Mouse (Mus musculus) lung, postnatal 0 days (tissue): ENCODE data around the gene Dusp15. TPM values are rescaled to one million over a fixed set of nuclear protein-coding genes. Genes with fewer than 3 reads are reported as not detected.

Experiments used
- ATAC-seq: fragments of 200-750 bp; cut with Nextera tagmentation; 2 replicates; pipeline ENCODE4 v1.8.0; 2017; ENCODE audit warnings: moderate library complexity
- DNase-seq: peaks from one replicate; pipeline ENCODE4 v3.0.0-alpha.2; 2016; ENCODE audit warnings: low spot score
- H3K27ac ChIP-seq: fragments of 300-500 bp; sonication (generic); 2 replicates; pipeline ENCODE4 v1.5.1; 2014; ENCODE audit warnings: antibody characterized with exemption, mild to moderate bottlenecking, low read length, mixed read lengths
- H3K27me3 ChIP-seq: fragments of 300-500 bp; sonication (generic); replicated peaks from 2 replicates; pipeline ENCODE4 v1.6.1; 2014; ENCODE audit warnings: low read length, mixed read lengths; ENCODE audit not compliant: insufficient read depth
- H3K36me3 ChIP-seq: fragments of 300-500 bp; sonication (generic); 2 replicates; pipeline ENCODE4 v1.6.1; 2014; ENCODE audit warnings: low read length, mixed read lengths; ENCODE audit not compliant: insufficient read depth
- H3K4me1 ChIP-seq: fragments of 300-500 bp; sonication (generic); 2 replicates; pipeline ENCODE4 v1.6.1; 2014; ENCODE audit warnings: antibody characterized with exemption, low read depth, low read length, mixed read lengths; ENCODE audit not compliant: insufficient read depth
- H3K4me2 ChIP-seq: fragments of 300-500 bp; sonication (generic); replicated peaks from 2 replicates; pipeline ENCODE4 v1.6.1; 2014; ENCODE audit warnings: low read depth, mild to moderate bottlenecking, low read length, moderate library complexity, mixed read lengths
- H3K4me3 ChIP-seq: fragments of 300-500 bp; sonication (generic); 2 replicates; pipeline ENCODE4 v1.5.1; 2014; ENCODE audit warnings: low read depth, low read length
- H3K9ac ChIP-seq: fragments of 300-500 bp; sonication (generic); replicated peaks from 2 replicates; pipeline ENCODE4 v1.6.1; 2014; ENCODE audit warnings: low read depth, mild to moderate bottlenecking
- H3K9me3 ChIP-seq: fragments of 300-500 bp; sonication (generic); 2 replicates; pipeline ENCODE4 v1.6.1; 2016; ENCODE audit warnings: low read length, mixed read lengths
- CTCF ChIP-seq: IDR thresholded peaks from 2 replicates; pipeline ENCODE4 v1.5.1; 2016; ENCODE audit warnings: antibody characterized with exemption, mild to moderate bottlenecking
- EP300 ChIP-seq: IDR thresholded peaks from 2 replicates; pipeline ENCODE4 v1.6.1; 2016; ENCODE audit warnings: antibody characterized with exemption, mild to moderate bottlenecking, control low read depth
- WGBS: fragments of 180-500 bp; shearing (Covaris S2); extraction: QIAGEN DNeasy Blood & Tissue Kit; methylation state at CpG from one replicate; pipeline ENCODE4 v1.1.7; 2014; 5-methylcytosine and 5-hydroxymethylcytosine counted together
- polyA plus RNA-seq: library from polyadenylated mRNA; unstranded; fragments of >200 nt; fragmentation: Nextera tagmentation; extraction: Ambion mirVana; gene quantifications from 2 replicates; pipeline ENCODE4 v1.2.1, GENCODE M21; 2015

Gene Dusp15
- polyA plus RNA-seq: not detected in 2 replicates

DNA sequence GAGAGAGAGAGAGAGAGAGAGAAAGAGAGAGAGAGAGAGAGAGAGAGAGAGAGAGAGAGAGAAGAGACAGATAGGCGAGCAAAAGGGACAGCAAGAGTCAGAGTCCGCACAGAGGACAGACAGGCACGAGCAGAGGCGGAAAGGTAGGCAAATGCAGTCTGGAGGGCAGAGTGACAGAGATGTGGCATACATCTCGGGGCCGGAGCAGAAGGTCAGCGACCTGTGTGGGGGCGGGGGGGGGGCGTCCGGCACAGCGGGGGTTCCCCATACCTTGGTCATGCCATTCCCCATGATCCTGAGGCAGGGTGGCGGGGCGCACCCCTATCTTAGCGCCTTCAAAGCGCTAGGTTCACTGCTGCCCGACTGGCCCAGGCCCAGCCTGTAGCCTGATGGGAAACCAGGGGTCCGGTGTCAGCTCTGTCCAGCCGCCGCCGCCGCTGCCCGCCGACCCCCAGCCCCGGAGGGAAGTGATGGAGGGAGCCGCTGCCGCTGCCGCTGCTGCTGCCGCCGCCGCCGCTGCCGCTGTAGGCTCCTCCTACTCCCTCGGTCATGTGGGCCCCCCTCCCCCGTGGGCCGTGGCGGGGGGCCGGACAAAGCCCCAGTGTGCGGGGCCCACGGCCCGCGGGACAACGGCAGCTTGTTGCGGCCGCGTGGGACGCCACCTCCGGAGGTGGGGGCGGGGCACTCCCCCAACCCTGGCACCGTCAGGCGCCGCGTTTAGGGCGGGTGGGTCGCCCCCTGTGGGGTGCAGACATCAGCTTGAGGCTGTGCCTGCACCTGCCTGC lies at the start of gene Dusp15:
TSS of gene Dusp15 (minus strand) at position 634 of the 785 bp plus-strand sequence.
- Histone ChIP-seq H3K9me3 (no peaks in the 10 kb centered on the region), H3K4me1 (peaks cover 5% of the 10 kb centered on the region; the same call in 1 of the 2 replicates), H3K4me3 (peak within 1 kb of the TSS; percentile 45), H3K9ac (0 out of 2 replicates have a peak within 1 kb of the TSS, but pooled peaks have one; percentile 19), H3K27ac (no peak within 1 kb of the TSS), H3K27me3 (peaks cover 19% of the 10 kb centered on the region), H3K36me3 (no peaks in the 10 kb centered on the region), H3K4me2 (peak within 1 kb of the TSS; percentile 93)
- peak; percentile 49 for ATAC-seq
- DNase-seq: no peak
- TF ChIP-seq EP300: no peak
- under 1% methylated on average over 36 of the region's 54 CpGs for WGBS

DNA sequence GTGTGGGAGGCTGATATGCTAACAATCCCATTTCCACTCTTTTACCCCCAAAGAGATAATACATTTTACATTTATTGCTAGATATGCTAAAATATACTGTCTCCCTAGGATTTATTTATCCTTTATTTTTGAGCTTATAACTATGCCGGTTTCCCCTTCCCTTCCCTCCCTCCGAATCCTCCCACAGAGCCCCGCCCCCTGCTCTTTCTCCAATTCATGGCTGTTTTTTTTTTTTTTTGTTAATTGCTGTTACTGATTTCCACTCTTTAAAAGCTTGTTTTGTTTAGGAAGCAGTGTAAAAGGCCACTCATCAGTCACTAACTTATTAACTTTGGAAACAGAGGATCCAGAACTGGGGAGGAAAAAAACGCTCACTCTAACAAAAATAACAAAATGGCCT lies 45.5 kb upstream of the Dusp15 start:
- Histone ChIP-seq H3K4me1 (no peaks in the 10 kb centered on the region), H3K27ac (no peak overlapping the region), H3K4me3 (no peak overlapping the region), H3K9ac (no peak overlapping the region), H3K36me3 (no peaks in the 10 kb centered on the region), H3K27me3 (no peaks in the 10 kb centered on the region), H3K4me2 (no peak overlapping the region), H3K9me3 (no peaks in the 10 kb centered on the region)
- 63% methylated on average over 4 of the region's 4 CpGs for WGBS
- DNase-seq (no peak), ATAC-seq (no peak)
- no peak for TF ChIP-seq EP300
- no peak for TF ChIP-seq CTCF

DNA sequence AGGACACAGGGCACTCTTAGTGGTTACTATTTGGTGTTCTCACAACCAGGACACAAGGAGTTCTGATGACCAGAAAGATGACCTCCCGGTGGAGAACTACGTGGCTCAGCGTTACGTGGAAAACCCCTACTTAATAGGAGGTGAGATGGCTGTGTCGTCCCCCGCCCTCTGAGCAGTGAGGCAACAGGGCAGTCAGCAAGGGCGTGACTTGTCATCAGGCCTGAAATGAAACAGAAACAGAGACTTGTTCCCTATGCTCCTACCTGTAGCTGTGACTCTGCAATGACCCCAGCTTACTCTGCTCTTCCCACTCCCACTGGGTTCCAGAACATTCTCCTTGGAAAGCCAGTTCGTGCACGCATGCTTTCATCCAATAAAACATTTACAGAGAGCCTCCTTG lies 40.0 kb upstream of the Dusp15 start:
- H3K4me2 ChIP-seq: no peak overlapping the region
- no peak overlapping the region for H3K27ac ChIP-seq
- DNase-seq (no peak), ATAC-seq (no peak)
- 86% methylated on average over 9 of the region's 9 CpGs for WGBS
- H3K36me3 ChIP-seq: no peaks in the 10 kb centered on the region
- no peaks in the 10 kb centered on the region for H3K9me3 ChIP-seq
- H3K9ac ChIP-seq: no peak overlapping the region
- H3K4me3 ChIP-seq: no peak overlapping the region
- H3K27me3 ChIP-seq: no peaks in the 10 kb centered on the region
- no peak for TF ChIP-seq EP300
- TF ChIP-seq CTCF: no peak
- no peaks in the 10 kb centered on the region for H3K4me1 ChIP-seq

DNA sequence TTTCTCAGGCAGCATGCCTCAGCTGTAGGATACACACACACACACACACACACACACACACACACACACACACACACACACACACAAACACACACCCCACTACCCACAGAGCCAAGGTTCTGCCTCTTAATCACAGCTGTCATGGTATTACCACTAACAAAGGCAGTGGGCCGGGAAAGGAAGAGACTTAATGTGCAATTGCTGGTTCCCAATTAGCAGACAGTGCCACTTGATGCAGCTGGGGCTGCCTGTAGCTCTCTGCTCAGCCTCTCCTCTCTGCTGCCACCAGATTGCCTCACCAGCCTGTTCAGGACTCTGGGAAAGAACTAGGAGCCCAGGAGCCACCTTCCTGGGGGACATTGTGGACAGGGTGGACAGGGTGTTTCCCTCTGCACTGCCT lies 34.1 kb upstream of the Dusp15 start:
- H3K9me3 ChIP-seq: no peaks in the 10 kb centered on the region
- 40% methylated on average over 1 of the region's 1 CpGs for WGBS
- no peak overlapping the region for H3K9ac ChIP-seq

DNA sequence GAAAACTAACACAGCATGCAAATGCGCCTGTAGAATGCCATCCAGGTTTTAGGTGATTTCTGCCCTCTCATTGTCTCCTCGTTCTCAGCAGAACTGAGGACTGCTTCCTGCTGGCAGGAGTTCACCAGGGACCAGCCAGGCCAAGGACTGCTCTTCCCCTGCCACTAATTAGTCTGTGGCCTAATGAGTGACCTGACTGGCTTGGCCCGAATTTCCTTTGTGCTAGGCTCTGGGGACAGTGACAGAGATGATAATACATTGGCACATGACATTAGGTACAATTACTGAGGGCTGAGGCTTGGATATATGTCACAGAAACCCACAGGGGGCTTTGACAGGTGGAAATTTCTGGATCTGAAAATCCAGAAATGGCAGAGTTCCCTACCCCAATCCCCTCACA lies 25.5 kb upstream of the Dusp15 start:
- Histone ChIP-seq H3K36me3 (no peaks in the 10 kb centered on the region), H3K4me3 (no peak overlapping the region), H3K4me2 (no peak overlapping the region), H3K9me3 (no peaks in the 10 kb centered on the region), H3K4me1 (no peaks in the 10 kb centered on the region), H3K9ac (no peak overlapping the region), H3K27me3 (no peaks in the 10 kb centered on the region), H3K27ac (no peak overlapping the region)
- TF ChIP-seq EP300 (no peak), CTCF (no peak)
- no peak for ATAC-seq
- DNase-seq: no peak
- WGBS: 54% methylated on average over 3 of the region's 3 CpGs

More for the DNA sequence above, 34.1 kb upstream of the Dusp15 start:
- no peak for TF ChIP-seq CTCF
- TF ChIP-seq EP300: no peak
- H3K4me2 ChIP-seq: no peak overlapping the region
- H3K4me1 ChIP-seq: no peaks in the 10 kb centered on the region
- H3K36me3 ChIP-seq: no peaks in the 10 kb centered on the region
- no peak overlapping the region for H3K27ac ChIP-seq
- H3K4me3 ChIP-seq: no peak overlapping the region
- no peaks in the 10 kb centered on the region for H3K27me3 ChIP-seq
- DNase-seq: no peak
- ATAC-seq: no peak

DNA sequence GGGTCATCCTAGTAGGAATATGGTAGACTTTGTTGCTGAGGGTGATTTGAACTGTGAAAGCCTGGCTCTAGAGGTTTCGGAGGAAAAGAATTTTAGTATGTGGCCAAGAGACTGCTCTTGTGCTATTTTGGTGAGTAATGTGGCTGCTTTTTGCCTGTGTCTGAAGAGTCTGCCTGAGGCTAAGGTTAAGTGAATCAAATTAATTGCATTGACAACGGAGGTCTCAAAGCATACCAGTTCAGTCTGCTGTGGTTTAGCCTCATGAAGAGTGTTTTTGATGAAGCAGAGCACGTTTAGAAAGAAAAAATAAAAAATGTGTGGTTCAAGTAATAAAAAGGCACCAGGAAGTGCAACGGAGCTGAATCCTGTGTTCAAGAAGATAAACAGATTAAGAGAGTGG lies 14.1 kb upstream of the Dusp15 start:
- H3K27ac ChIP-seq: no peak overlapping the region
- H3K4me2 ChIP-seq: no peak overlapping the region
- 58% methylated on average over 4 of the region's 4 CpGs for WGBS
- no peak for ATAC-seq
- no peaks in the 10 kb centered on the region for H3K9me3 ChIP-seq
- H3K36me3 ChIP-seq: no peaks in the 10 kb centered on the region
- no peaks in the 10 kb centered on the region for H3K4me1 ChIP-seq
- no peak for TF ChIP-seq CTCF
- TF ChIP-seq EP300: no peak
- no peaks in the 10 kb centered on the region for H3K27me3 ChIP-seq
- H3K9ac ChIP-seq: no peak overlapping the region
- no peak for DNase-seq
- H3K4me3 ChIP-seq: no peak overlapping the region
